Mouse (Mus musculus): ENCODE data around the gene Glipr2.
A peak's percentile ranks its signal among the peaks of the same experiment; 100 is the strongest.

The Glipr2 gene

GRCm38 (mm10) chr4:43970393-43971330, 13.5 kb downstream of the Glipr2 start:
- DNase-seq (ENCODE audit: low read depth), result no peak

DNA sequence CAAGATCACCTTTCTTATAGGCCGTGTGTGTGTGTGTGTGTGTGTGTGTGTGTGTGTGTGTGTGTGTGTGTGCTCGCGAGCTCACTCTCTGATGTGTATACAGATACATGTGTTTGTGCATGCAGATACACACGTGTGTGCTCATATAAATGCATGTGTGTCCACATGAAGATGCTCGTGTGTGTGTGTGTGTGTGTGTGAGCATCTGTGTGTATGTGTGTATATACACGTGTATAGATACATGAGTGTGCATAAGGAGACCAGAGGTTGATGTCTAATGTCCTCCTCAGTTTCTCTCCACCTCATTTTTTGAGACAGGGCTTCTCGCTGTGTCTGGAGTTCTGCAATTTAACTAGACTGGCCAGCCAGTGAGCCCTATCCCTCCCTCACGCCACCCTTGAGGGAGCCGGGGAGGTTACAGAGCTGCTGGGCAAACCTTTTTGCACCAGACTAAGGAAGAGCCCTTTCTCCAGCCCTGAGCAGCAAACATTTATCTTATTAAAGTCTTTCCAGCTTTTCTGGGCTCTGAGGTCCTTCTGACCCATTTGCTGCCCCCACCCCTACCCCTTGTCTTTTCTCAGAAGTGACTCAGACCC, 14.4 kb downstream of the Glipr2 start:
- no peak for DNase-seq (ENCODE audit: low read depth)

DNA sequence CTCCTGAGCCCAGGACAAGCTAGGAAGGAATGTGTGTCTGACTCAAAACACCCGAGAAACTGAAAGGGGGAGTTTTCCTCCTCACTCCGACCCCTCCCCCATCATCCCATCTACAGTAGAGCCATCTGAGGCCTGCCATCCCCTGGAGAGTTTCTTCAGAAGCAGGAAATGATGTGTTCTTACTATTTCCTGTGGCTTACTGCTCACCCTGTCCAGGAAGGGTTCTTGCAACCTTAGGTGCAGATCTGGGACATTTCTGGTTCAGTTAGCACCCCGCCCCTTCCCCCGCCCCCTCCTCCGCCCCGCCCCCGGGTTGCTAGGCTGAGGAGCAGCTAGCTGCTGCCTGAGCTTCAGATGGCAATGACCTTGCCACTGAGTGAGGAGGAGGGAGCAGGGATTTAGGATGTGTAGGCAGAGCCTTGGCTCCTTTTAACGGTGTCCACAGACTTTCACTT, 15.0 kb downstream of the Glipr2 start:
- DNase-seq (ENCODE audit: low read depth), result no peak

GRCm38 (mm10) chr4:43973526-43973981, 16.4 kb downstream of the Glipr2 start:
- DNase-seq (ENCODE audit: low read depth), result no peak

DNA sequence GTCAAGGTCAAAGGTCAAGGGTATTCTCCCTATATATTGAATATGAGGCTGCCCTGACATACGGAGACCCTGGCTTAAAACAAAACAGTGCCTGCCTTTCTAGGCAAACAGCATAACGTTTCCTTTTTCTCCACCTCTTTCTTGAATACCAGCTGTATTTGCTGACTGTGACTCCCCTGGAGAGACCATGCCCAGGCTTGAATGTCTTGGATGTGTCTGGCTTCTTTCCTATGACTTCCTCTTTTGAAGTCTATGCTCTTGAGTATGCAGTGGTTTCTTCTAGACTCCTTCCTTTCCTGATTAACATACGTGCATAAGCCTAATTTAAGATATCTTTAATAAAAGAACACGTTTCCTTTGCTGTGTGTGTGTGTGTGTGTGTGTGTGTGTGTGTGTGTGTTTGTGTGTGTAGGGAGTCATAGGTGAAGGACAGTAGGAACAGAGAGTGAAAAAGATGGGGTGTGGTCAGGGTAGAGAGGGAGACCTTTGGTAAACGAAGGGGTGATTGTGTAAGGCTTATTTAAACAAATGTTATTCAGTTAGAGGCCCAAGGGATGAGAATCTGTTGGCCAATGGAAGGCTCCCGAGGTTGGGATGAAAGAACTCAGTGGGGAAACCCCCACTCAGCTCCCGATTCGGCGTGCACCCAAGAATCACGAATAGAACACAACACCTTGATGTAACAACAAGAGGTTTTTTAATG, 17.9 kb downstream of the Glipr2 start:
- DNase-seq (ENCODE audit: low read depth), result no peak

DNA sequence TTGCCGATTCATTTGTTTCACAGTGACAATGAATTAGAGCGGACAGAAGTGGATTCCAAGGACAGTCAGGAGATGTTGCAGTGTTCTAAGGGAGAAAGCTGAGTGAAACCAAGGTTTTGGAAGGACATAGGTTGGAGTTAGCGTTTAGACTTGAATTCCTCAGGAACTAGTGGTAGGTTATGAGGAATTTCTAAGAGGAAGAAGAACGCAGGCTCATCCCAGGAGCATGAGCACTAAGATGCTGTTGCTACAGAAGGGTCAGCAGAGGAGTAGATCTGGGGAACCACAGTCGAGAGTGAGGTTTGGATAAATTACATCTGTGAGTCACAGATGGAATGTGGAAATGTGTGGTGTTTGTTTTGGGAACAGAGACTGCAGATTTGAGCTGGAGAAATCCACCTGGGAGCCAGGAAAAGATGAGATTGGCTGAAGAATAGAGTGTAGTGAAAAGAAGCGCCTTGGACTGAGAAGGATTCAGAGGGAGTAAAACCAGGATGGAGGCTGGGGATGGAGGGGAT, 19.1 kb downstream of the Glipr2 start:
- DNase-seq (ENCODE audit: low read depth), result no peak

GRCm38 (mm10) chr4:43978521-43979443, 21.6 kb downstream of the Glipr2 start:
- DNase-seq (ENCODE audit: low read depth), result no peak

- DNase-seq (ENCODE audit: low read depth), result no peak
These were observed 22.5 kb downstream of the Glipr2 start for GRCm38 (mm10) chr4:43979746-43980145.

DNA sequence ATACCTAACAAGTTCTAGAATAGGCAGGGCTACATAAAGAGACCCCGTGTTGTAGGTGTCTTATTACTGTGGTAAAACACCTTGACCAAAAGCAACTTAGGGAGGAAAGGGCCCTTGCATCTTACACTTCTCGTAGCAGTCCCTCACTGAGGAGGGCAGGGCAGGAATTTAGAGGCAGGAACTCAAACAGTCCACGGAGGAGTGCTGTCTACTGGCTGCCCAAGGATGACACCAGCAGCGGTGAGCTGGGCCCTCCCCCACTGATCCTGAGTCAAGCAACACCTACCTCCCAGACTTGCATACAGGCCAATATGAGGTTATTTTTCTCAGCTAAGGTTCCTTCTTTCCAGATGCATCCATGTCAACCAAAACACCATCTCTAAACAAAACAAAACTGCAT, 23.0 kb downstream of the Glipr2 start:
- DNase-seq (ENCODE audit: low read depth), result no peak

GRCm38 (mm10) chr4:43980846-43981245, 23.6 kb downstream of the Glipr2 start:
- no peak for DNase-seq (ENCODE audit: low read depth)

- DNase-seq (ENCODE audit: low read depth), result no peak
These were observed 24.1 kb downstream of the Glipr2 start for GRCm38 (mm10) chr4:43981251-43981650.

- peak; percentile 87 for DNase-seq (ENCODE audit: low read depth)
These were observed 25.0 kb downstream of the Glipr2 start for GRCm38 (mm10) chr4:43982053-43982732.

GRCm38 (mm10) chr4:43983181-43983580, 26.0 kb downstream of the Glipr2 start, which contains the start of gene Ccin:
Gene Ccin, plus strand, starts transcription at chr4:43983483.
- DNase-seq (ENCODE audit: low read depth), result no peak

GRCm38 (mm10) chr4:43983756-43984155, 26.6 kb downstream of the Glipr2 start:
- DNase-seq (ENCODE audit: low read depth), result no peak

DNA sequence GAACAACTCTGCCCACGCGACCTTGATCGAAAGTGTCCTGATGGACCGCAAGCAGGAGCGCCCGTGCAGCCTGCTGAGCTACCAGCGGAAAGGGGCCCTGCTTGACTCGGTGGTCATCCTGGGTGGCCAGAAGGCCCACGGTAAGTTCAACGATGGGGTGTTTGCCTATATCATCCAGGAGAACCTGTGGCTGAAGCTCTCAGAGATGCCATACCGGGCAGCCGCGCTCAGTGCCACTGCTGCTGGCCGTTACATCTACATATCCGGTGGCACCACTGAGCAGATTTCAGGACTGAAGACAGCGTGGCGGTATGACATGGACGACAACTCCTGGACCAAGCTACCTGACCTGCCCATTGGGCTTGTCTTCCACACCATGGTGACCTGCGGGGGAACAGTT, 27.1 kb downstream of the Glipr2 start:
- no peak for DNase-seq (ENCODE audit: low read depth)

DNA sequence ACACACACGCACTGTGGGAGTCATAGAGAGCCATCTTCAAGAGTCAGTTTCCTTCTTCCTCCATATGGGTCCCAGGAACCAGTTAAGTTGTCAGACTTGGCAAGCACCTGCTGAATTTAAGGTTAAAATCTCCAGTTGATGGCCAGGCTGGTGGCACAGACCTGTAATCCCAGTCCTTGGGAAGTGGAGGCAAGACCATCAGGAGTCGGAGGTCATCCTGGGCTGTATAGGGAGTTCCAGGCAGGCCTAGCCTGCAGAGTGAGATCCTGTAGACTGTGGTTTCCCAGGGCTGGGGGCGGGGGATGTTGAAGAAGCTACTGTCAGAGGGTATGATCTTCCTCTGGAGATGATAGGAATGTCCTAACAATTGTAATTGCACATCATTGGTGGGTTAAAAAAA, 31.8 kb downstream of the Glipr2 start:
- DNase-seq (ENCODE audit: low read depth), result no peak

- no peak for DNase-seq (ENCODE audit: low read depth)
These were observed 35.9 kb downstream of the Glipr2 start for GRCm38 (mm10) chr4:43993072-43993471.

DNA sequence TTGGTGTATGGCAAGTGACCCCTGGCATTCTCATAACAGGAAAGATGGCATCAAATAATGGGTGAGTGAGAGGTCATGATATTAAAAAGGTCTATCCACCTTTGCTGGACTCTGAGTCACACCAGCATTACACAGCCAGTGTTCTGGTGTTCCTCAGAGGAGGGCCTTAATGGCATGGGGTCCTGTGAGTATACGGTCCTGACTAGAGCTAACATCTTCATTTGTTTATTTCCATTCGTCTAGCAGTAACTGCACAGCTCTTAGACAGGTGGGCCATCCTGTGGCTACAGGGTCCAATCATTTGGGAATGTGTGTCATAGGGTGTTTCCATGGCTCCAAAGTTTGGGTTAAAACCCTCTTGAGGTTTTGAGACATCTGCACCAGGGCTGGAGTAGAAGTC, 37.1 kb downstream of the Glipr2 start:
- DNase-seq (ENCODE audit: low read depth), result no peak

DNA sequence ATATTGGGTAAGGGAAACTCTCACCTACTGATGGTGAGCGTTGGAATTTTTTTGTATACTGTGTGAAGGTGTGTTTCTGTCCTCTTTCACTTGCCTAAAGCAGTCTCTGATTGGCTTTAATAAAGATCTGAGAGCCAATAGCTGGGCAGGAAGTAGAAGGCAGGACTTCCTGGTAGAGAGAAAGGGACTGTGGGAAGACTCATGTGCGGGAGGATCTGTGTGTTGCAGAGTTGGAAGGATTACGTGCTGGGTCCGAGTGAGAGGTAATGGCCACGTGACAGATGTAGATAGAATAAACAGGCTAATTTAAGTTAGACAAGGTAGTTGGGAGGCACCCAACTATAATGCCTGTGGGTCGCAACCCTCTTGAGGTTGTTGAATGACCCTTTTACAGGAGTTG, 46.4 kb downstream of the Glipr2 start:
- DNase-seq (ENCODE audit: low read depth), result peak; percentile 49

DNA sequence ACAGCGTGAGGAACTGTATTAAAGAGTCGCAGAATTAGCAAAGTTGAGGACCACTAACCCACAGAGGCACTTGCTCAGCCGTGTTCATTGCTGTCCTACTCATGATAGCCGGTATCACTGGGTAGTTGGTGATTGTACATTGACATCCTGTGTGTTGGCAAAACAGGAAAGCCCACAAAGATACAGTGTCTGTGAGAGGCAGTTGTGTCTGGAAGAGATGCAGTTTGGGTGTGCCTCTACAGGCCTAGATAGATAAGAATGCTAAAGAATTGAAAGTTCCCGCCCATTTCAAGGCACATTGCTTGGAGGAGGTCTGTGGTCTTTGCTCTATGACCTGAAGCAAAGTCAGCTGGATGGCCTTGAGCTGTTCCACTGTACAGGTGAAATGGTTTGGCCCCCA, 46.9 kb downstream of the Glipr2 start, which contains the start of gene Clta:
Gene Clta, plus strand, starts transcription at position 327 of the 400 bp plus-strand sequence.
- DNase-seq (ENCODE audit: low read depth), result peak; percentile 87
